Mouse (Mus musculus) heart, postnatal 0 days (tissue): ENCODE measurements at regions not wholly inside any gene's neighbourhood (a gene's known extent, or its start where the extent isn't known, plus 50 kb on each side); places are given as distances from the start of the nearest gene placed in this dataset.

Source experiments
- ATAC-seq: fragments of 200-750 bp; cut with Nextera tagmentation; 2 replicates; pipeline ENCODE4 v1.8.0; 2017; ENCODE audit warnings: low read depth, moderate number of reproducible peaks, moderate library complexity; ENCODE audit not compliant: insufficient read depth
- DNase-seq: peaks from one replicate; pipeline ENCODE4 v3.0.0-alpha.2; 2016; ENCODE audit warnings: low spot score
- H3K27ac ChIP-seq: fragments of 300-500 bp; sonication (generic); 2 replicates; pipeline ENCODE4 v1.5.1; 2014; ENCODE audit warnings: low read depth, mild to moderate bottlenecking
- H3K27me3 ChIP-seq: fragments of 300-500 bp; sonication (generic); 2 replicates; pipeline ENCODE4 v1.6.1; 2014; ENCODE audit warnings: low read length, mixed read lengths; ENCODE audit not compliant: control insufficient read depth, insufficient read depth
- H3K36me3 ChIP-seq: fragments of 300-500 bp; sonication (generic); replicated peaks from 2 replicates; pipeline ENCODE4 v1.6.1; 2014; ENCODE audit warnings: low read length, mixed read lengths; ENCODE audit not compliant: control insufficient read depth, insufficient read depth
- H3K4me1 ChIP-seq: fragments of 300-500 bp; sonication (generic); 2 replicates; pipeline ENCODE4 v1.6.1; 2014; ENCODE audit warnings: antibody characterized with exemption; ENCODE audit not compliant: control insufficient read depth, insufficient read depth
- H3K4me2 ChIP-seq: fragments of 300-500 bp; sonication (generic); 2 replicates; pipeline ENCODE4 v1.6.1; 2014; ENCODE audit warnings: low read depth, mild to moderate bottlenecking, low read length, moderate library complexity
- H3K4me3 ChIP-seq: fragments of 300-500 bp; sonication (generic); 2 replicates; pipeline ENCODE4 v1.5.1; 2014; ENCODE audit warnings: low read depth, low read length
- H3K9ac ChIP-seq: fragments of 300-500 bp; sonication (generic); replicated peaks from 2 replicates; pipeline ENCODE4 v1.6.1; 2014; ENCODE audit warnings: low read depth, low read length, mixed read lengths
- H3K9me3 ChIP-seq: fragments of 300-500 bp; sonication (generic); replicated peaks from 2 replicates; pipeline ENCODE4 v1.6.1; 2016; ENCODE audit warnings: low read length; ENCODE audit not compliant: control insufficient read depth
- CTCF ChIP-seq: IDR thresholded peaks from 2 replicates; pipeline ENCODE4 v1.5.1; 2016; ENCODE audit warnings: antibody characterized with exemption, control low read depth, low read depth
- EP300 ChIP-seq: IDR thresholded peaks from 2 replicates; pipeline ENCODE4 v1.6.1; 2016; ENCODE audit warnings: antibody characterized with exemption, low read depth
- WGBS: fragments of 180-500 bp; shearing (Covaris S2); extraction: QIAGEN DNeasy Blood & Tissue Kit; methylation state at CpG from one replicate; pipeline ENCODE4 v1.1.7; 2014; 5-methylcytosine and 5-hydroxymethylcytosine counted together

DNA sequence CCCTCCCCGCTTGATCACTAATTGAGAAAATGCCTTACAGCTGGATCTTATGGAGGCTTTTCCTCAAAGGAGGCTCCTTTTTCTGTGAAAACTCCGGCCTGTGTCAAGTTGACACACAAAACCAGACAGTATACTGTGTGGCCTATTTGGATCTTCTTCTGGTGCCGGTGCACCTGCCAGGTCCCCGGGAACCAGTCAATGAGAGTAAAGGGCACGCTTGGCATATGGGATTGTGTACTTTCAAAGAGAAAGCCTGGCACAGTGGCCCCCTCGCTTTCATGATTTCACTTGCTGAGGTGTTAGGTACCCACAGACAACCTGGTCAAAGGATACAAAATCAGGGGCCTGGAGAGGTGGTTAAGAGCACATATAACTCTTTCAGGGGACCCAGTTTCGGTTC lies 167.9 kb upstream of the Rpl38 start:
- no peak for ATAC-seq
- 88% methylated on average over 7 of the region's 7 CpGs for WGBS

DNA sequence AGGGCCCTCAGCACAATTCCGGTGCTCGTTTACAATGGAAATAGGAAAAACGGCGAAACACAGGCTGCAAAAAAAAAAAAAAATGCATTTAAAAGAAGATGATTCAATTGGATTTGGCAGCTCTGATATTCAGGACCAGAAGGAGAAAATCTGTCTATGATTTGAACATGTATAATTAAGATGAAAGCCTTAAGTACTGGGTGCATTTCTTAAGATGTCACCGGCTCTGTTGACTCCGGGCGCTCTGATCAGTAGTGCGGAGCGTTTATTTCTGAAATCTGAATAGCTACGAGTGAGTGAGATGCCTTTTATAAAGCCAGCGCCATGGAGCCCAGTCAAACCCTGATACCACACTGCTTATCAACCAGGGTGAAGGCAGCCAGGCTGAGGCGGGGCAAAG lies 168.7 kb upstream of the Rpl38 start:
- H3K4me1 ChIP-seq, result no peaks in the 10 kb centered on the region
- H3K9me3 ChIP-seq, result no peaks in the 10 kb centered on the region
- no peak for DNase-seq
- 83% methylated on average over 12 of the region's 12 CpGs for WGBS
- no peak overlapping the region for H3K4me2 ChIP-seq
- no peaks in the 10 kb centered on the region for H3K36me3 ChIP-seq
- no peak overlapping the region for H3K27ac ChIP-seq
- no peak for ATAC-seq
- H3K27me3 ChIP-seq, result peaks cover 18% of the 10 kb centered on the region
- no peak overlapping the region for H3K9ac ChIP-seq
- no peak overlapping the region for H3K4me3 ChIP-seq
- TF ChIP-seq CTCF, result no peak

More for the DNA sequence above, 167.9 kb upstream of the Rpl38 start:
- TF ChIP-seq CTCF (no peak), EP300 (no peak)
- no peak overlapping the region for H3K4me2 ChIP-seq
- H3K4me3 ChIP-seq, result no peak overlapping the region
- H3K27me3 ChIP-seq, result peaks cover 10% of the 10 kb centered on the region; the same call in 1 of the 2 replicates
- DNase-seq, result no peak
- no peak overlapping the region for H3K9ac ChIP-seq
- H3K36me3 ChIP-seq, result no peaks in the 10 kb centered on the region
- H3K4me1 ChIP-seq, result no peaks in the 10 kb centered on the region
- no peak overlapping the region for H3K27ac ChIP-seq
- H3K9me3 ChIP-seq, result no peaks in the 10 kb centered on the region

DNA sequence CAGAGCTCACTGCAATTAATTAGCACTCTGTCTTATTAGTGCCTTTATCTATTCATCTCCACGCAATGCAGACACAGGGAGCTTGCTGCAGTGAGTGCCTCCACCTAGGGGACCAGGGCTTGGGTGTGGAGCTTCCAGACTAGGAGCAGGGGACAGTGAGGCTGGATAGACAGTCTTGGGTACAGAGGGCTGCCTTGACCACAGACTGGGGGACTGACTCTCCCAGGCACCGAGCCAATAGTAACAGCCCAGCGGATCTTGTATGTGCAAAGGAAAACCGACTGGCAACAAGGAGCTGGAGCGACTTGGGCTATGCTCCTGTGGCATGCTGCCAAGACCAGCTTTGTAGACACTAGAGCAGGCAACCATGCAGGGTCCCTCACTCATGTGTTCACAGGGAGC lies 172.8 kb upstream of the Rpl38 start:
- Histone ChIP-seq H3K4me3 (no peak overlapping the region), H3K4me2 (no peak overlapping the region), H3K27ac (no peak overlapping the region), H3K9me3 (no peaks in the 10 kb centered on the region), H3K9ac (no peak overlapping the region), H3K27me3 (peaks cover 37% of the 10 kb centered on the region), H3K36me3 (no peaks in the 10 kb centered on the region), H3K4me1 (no peaks in the 10 kb centered on the region)
- no peak for ATAC-seq
- DNase-seq, result no peak
- TF ChIP-seq CTCF, result no peak
- TF ChIP-seq EP300, result no peak
- WGBS, result 22% methylated on average over 5 of the region's 5 CpGs

DNA sequence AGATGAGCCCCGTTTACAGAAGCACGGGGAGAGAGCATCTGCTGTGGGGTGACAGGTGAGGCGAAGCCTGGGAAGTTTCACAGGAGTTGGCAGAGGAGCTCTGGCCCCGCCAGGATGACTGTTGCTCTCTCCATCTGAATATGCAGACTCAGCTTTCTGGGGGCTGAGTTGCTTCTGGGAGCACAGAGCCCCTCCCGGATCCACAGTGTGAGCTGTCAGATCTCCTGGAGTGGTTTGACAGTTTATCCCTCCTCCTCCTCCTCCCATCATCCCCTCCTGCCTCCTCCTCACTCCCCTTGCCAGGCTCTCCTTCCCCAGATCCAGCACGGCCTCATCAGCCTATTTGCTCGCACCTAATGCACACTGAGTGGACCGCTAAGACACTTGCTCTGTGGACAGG lies 181.9 kb upstream of the Rpl38 start:
- no peak for DNase-seq
- no peak for TF ChIP-seq EP300
- TF ChIP-seq CTCF, result no peak
- no peak overlapping the region for H3K4me2 ChIP-seq
- ATAC-seq, result no peak
- no peak overlapping the region for H3K27ac ChIP-seq
- WGBS, result 23% methylated on average over 8 of the region's 8 CpGs
- no peaks in the 10 kb centered on the region for H3K4me1 ChIP-seq
- H3K27me3 ChIP-seq, result peaks cover 20% of the 10 kb centered on the region
- no peak overlapping the region for H3K9ac ChIP-seq
- no peaks in the 10 kb centered on the region for H3K36me3 ChIP-seq
- no peaks in the 10 kb centered on the region for H3K9me3 ChIP-seq
- no peak overlapping the region for H3K4me3 ChIP-seq

DNA sequence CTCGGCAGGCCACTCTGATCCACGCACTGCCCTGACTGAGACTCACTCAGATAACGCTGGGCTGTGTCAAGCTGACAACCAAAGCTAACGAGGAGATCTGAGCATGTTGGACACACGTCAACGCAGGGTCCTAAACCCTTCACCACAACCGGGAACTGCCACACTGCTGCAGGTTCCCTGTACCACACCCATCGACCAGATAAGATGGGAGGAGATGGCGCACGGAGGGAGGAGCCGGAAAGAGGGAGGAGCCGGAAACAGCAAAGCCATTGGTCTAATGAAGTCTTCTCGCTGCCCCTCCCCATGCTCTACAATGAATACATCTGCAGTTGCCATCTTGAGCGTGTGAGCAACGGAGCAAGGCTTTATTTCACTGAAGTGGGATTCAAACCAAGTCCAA lies 182.9 kb upstream of the Rpl38 start:
- Histone ChIP-seq H3K4me1 (no peaks in the 10 kb centered on the region), H3K27me3 (peaks cover 27% of the 10 kb centered on the region), H3K4me2 (no peak overlapping the region), H3K36me3 (no peaks in the 10 kb centered on the region), H3K9ac (no peak overlapping the region), H3K27ac (no peak overlapping the region), H3K9me3 (no peaks in the 10 kb centered on the region), H3K4me3 (no peak overlapping the region)
- 29% methylated on average over 15 of the region's 15 CpGs for WGBS
- ATAC-seq, result no peak
- TF ChIP-seq EP300 (no peak), CTCF (no peak)
- no peak for DNase-seq

DNA sequence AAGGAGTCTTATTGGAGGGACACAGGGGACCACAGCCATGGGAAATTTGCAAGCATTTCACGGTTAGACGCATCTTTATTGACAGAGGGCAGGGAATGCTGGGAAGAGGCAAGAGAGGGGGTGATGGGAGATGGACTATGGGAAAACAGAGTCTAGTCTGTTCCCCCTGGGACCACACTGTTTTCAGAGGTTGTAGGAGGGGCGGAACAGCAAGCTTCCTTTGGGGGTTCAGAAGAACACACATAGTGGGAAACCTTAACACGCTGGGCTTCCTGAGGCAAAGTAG lies 183.7 kb upstream of the Rpl38 start:
- Histone ChIP-seq H3K9me3 (no peaks in the 10 kb centered on the region), H3K27me3 (peaks cover 19% of the 10 kb centered on the region), H3K9ac (no peak overlapping the region), H3K4me1 (no peaks in the 10 kb centered on the region), H3K27ac (no peak overlapping the region), H3K4me3 (no peak overlapping the region), H3K4me2 (no peak overlapping the region), H3K36me3 (no peaks in the 10 kb centered on the region)
- no peak for ATAC-seq
- WGBS, result 83% methylated on average over 4 of the region's 4 CpGs
- no peak for TF ChIP-seq CTCF
- no peak for TF ChIP-seq EP300
- DNase-seq, result no peak
